Mouse (Mus musculus): ENCODE measurements at regions not wholly inside any gene's neighbourhood (a gene's known extent, or its start where the extent isn't known, plus 50 kb on each side); places are given as distances from the start of the nearest gene placed in this dataset. TPM values are rescaled to one million over a fixed set of nuclear protein-coding genes. Genes with fewer than 3 reads are reported as not detected.

Small RNA genes lying in the stretch of these regions (microRNA-seq; reads per million reads assigned to microRNA genes)
- not detected for gene Mir7094-1 (ENCODE audit: borderline number of aligned reads)
- gene Mir7094-2 (ENCODE audit: borderline number of aligned reads): not detected
